Mouse (Mus musculus) telencephalon, adult 2 months (tissue): ENCODE measurements around the gene Car7.
"Not testable (repeated sequence)": the region's sequence is repeated elsewhere in the genome, so short reads cannot be mapped to it uniquely, and the experiment has no call there.

ENCODE experiments used
- DNase-seq: peaks from one replicate; pipeline ENCODE4 v3.0.0-alpha.2; 2011; ENCODE audit warnings: low read depth, low spot score

Car7 gene

DNA sequence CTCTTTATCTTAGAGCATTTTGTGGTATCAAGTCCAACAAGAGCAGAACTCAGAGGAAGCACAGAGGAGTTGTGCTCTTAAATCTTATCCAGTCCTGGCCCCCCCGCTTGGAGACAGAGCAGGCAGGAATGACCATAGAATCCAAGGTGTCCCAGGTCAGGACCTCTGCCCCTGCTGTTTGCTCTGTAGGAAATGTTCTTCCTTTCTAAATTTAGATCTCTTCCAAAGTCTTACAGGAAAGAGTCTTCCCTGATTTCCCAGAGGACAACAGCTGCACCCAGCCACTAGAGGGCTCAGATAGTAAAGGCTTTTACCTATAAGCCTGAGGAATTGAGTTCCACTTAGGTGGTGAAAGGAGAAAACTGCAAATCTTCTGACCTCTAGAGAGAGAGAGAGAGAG, 35.1 kb downstream of the Car7 start:
- no peak for DNase-seq

DNA sequence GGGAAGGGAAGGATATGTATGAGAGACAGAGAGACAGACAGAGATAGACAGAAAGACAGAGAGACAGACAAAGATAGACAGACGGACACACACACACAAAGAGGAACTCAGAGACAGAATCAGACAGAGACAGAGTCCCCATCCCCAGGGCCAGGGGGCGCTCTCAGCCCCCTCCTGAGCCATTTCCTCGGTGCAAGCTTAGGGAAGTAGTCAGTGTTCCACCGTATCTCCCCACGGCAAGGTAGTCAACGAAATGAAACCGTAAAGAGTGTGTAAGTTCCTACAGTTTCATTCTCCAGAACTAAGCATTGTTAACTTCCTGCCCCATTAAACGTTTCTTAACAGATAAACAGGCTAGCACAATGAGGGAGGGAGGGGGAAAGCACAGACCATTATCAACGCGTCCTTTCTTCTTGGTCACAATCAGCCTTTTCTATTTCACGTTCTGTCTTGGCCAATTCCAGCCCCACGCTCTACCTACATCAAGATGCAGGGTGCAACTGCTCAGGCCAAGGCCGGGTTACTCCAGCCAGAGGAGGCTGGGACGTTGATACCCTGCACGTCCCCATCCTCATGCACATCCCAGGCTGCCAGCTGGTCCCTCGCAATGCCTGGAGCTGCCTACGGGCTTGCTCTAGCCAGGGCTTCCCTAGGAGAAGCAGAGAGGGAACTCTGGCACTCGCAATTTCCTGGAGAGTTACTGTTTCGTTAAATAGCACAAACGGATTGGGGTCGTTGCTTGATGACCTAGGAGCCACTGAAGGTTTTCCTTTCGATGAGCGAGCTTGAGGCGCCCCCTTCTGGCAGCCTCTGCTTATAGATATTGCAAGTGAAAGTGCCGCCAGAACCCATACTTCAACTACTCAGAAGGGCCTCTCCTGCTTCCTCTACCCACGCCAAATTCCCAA, 36.2 kb downstream of the Car7 start:
- DNase-seq, result peak; percentile 64

- DNase-seq, result no peak
These were observed 42.3 kb downstream of the Car7 start for GRCm38 (mm10) chr8:104576820-104577219.

GRCm38 (mm10) chr8:104577606-104578005, 43.1 kb downstream of the Car7 start:
- not testable (repeated sequence) for DNase-seq

DNA sequence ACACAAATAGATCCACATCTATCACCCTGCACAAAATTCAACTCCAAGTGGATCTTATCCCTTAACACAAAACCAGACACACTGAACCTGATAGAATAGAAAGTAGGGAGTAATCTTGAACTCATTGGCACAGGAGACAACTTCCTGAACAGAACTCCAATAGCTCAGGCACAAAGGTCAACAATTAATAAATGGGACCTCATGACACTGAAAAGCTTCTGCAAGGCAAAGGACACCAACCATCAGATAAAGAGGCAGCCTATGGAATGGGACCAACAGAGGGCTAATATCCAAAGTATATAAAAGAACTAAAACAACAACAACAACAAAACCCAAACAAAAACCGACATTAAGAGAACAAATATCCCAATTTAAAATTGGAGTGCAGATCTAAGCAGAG, 50.0 kb downstream of the Car7 start:
- DNase-seq, result no peak

GRCm38 (mm10) chr8:104590284-104590683, 55.8 kb downstream of the Car7 start:
- DNase-seq, result no peak

GRCm38 (mm10) chr8:104591133-104591834, 56.8 kb downstream of the Car7 start, which contains the start of gene Pdp2:
Gene Pdp2, plus strand, starts transcription at chr8:104591451.
- DNase-seq, result peak; percentile 91

GRCm38 (mm10) chr8:104591856-104592255, 57.4 kb downstream of the Car7 start:
- no peak for DNase-seq

DNA sequence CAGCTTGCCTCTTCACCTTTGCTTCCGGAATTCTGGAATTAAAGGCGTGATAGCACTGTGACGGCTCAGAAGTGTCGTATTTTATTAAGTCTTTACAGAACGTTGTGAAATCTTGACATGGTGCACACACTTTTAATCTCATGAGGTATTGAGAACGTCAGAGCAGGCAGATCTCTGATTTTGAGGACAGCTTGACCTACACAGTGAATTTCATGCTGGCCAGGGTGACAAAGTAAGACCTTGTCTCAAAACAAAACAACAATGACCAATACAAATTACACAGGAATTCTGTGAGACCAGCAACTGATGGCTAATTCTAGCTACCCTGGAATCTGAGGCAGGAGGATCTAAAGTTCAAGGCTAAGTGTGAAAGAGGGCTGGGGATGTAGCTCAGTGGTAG, 58.1 kb downstream of the Car7 start:
- DNase-seq, result no peak

- DNase-seq, result no peak
These were observed 59.2 kb downstream of the Car7 start for GRCm38 (mm10) chr8:104593536-104594325.

GRCm38 (mm10) chr8:104594611-104595362, 60.3 kb downstream of the Car7 start:
- DNase-seq, result no peak

GRCm38 (mm10) chr8:104595773-104596536, 61.5 kb downstream of the Car7 start:
- no peak for DNase-seq

DNA sequence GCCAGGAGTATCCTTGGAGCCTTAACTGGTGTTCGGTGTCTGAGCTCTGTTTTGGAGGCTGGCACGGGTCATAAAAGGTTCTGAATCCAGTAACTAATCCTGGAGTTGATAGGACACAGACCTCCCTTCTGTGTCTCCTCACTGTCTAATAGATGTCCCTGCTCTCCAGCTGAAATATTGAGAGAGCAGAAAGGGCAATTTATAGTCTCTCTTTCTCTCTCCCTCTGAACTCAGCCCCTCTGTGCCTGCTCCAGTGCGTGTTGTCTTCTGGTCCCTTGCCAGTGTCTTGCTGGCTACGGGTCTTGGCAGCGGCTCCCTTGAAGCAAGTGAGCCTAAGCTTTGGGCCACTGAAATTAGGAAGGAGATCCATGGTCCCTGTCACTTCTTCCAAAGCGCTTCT, 63.2 kb downstream of the Car7 start:
- DNase-seq, result no peak

- DNase-seq, result no peak
These were observed 64.0 kb downstream of the Car7 start for GRCm38 (mm10) chr8:104598496-104598895.
